Mouse (Mus musculus) lung, embryonic 14.5 days (tissue): ENCODE measurements around the gene Gm42791. TPM values are rescaled to one million over a fixed set of nuclear protein-coding genes. Genes with fewer than 3 reads are reported as not detected.

Experiments
- ATAC-seq: fragments of 200-750 bp; cut with Nextera tagmentation; 2 replicates; pipeline ENCODE4 v1.8.0; 2017; ENCODE audit warnings: mild to moderate bottlenecking, moderate TSS enrichment, moderate library complexity; ENCODE audit not compliant: insufficient read depth
- DNase-seq: peaks from one replicate; pipeline ENCODE4 v3.0.0-alpha.2; 2015
- H3K27ac ChIP-seq: fragments of 300-500 bp; sonication (generic); 2 replicates; pipeline ENCODE4 v1.5.1; 2014; ENCODE audit warnings: low read depth, mild to moderate bottlenecking, moderate library complexity
- H3K27me3 ChIP-seq: fragments of 300-500 bp; sonication (generic); 2 replicates; pipeline ENCODE4 v1.6.1; 2014; ENCODE audit warnings: low read length, control low read depth; ENCODE audit not compliant: insufficient read depth
- H3K36me3 ChIP-seq: fragments of 300-500 bp; sonication (generic); 2 replicates; pipeline ENCODE4 v1.6.1; 2014; ENCODE audit warnings: control low read depth; ENCODE audit not compliant: insufficient read depth
- H3K4me1 ChIP-seq: fragments of 300-500 bp; sonication (generic); 2 replicates; pipeline ENCODE4 v1.6.1; 2014; ENCODE audit warnings: antibody characterized with exemption, control low read depth; ENCODE audit not compliant: insufficient read depth
- H3K4me2 ChIP-seq: fragments of 300-500 bp; sonication (generic); 2 replicates; pipeline ENCODE4 v1.6.1; 2014; ENCODE audit warnings: mild to moderate bottlenecking
- H3K4me3 ChIP-seq: fragments of 300-500 bp; sonication (generic); 2 replicates; pipeline ENCODE4 v1.5.1; 2014; ENCODE audit warnings: low read depth, low read length
- H3K9ac ChIP-seq: fragments of 300-500 bp; sonication (generic); 2 replicates; pipeline ENCODE4 v1.6.1; 2014
- H3K9me3 ChIP-seq: fragments of 300-500 bp; sonication (generic); 2 replicates; pipeline ENCODE4 v1.6.1; 2016; ENCODE audit warnings: low read depth, low read length, control low read depth
- CTCF ChIP-seq: IDR thresholded peaks from 2 replicates; pipeline ENCODE4 v1.5.1; 2016; ENCODE audit warnings: antibody characterized with exemption, low read depth
- WGBS: fragments of 180-500 bp; shearing (Covaris S2); extraction: QIAGEN DNeasy Blood & Tissue Kit; methylation state at CpG from one replicate; pipeline ENCODE4 v1.1.7; 2014; 5-methylcytosine and 5-hydroxymethylcytosine counted together
- polyA plus RNA-seq: library from polyadenylated mRNA; unstranded; fragments of >200 nt; fragmentation: Nextera tagmentation; extraction: Ambion mirVana; gene quantifications from 2 replicates; pipeline ENCODE4 v1.2.1, GENCODE M21; 2014

Gm42791 gene
- polyA plus RNA-seq, 1 experiment from 2014 or later = 0.58 TPM

GRCm38 (mm10) chr5:148969648-148970047 lies 25.3 kb downstream of the Gm42791 start:
- ATAC-seq (peak; percentile 29; the same call in 1 of the 2 replicates), DNase-seq (peak; percentile 75)
- Histone ChIP-seq H3K4me3 (no peak overlapping the region), H3K4me1 (peaks cover 38% of the 10 kb centered on the region), H3K36me3 (no peaks in the 10 kb centered on the region), H3K9me3 (no peaks in the 10 kb centered on the region), H3K4me2 (no peak overlapping the region), H3K27me3 (no peaks in the 10 kb centered on the region), H3K9ac (no peak overlapping the region), H3K27ac (peak overlapping the region; percentile 64; the same call in 1 of the 2 replicates)
- no peak for TF ChIP-seq CTCF
- WGBS = 35% methylated on average over 9 of the region's 9 CpGs

GRCm38 (mm10) chr5:148968958-148969576 lies 25.9 kb downstream of the Gm42791 start:
- no peaks in the 10 kb centered on the region for H3K9me3 ChIP-seq
- H3K9ac ChIP-seq = no peak overlapping the region
- no peak for ATAC-seq
- no peak for DNase-seq
- H3K4me2 ChIP-seq = no peak overlapping the region
- no peak overlapping the region for H3K4me3 ChIP-seq
- no peak for TF ChIP-seq CTCF
- H3K36me3 ChIP-seq = no peaks in the 10 kb centered on the region
- peaks cover 38% of the 10 kb centered on the region for H3K4me1 ChIP-seq
- WGBS = 40% methylated on average over 7 of the region's 7 CpGs
- peak overlapping the region; percentile 64 for H3K27ac ChIP-seq
- no peaks in the 10 kb centered on the region for H3K27me3 ChIP-seq

GRCm38 (mm10) chr5:148968179-148968578 lies 26.8 kb downstream of the Gm42791 start:
- TF ChIP-seq CTCF = no peak

GRCm38 (mm10) chr5:148966395-148966794 lies 28.6 kb downstream of the Gm42791 start:
- H3K9ac ChIP-seq = no peak overlapping the region
- peaks cover 33% of the 10 kb centered on the region for H3K4me1 ChIP-seq

More at GRCm38 (mm10) chr5:148968179-148968578, 26.8 kb downstream of the Gm42791 start:
- Histone ChIP-seq H3K36me3 (no peaks in the 10 kb centered on the region), H3K4me1 (peaks cover 38% of the 10 kb centered on the region), H3K27me3 (no peaks in the 10 kb centered on the region), H3K4me2 (no peak overlapping the region), H3K9ac (no peak overlapping the region), H3K9me3 (no peaks in the 10 kb centered on the region), H3K27ac (no peak overlapping the region), H3K4me3 (no peak overlapping the region)
- DNase-seq (no peak), ATAC-seq (no peak)
- 71% methylated on average over 5 of the region's 5 CpGs for WGBS

GRCm38 (mm10) chr5:148965691-148966333 lies 29.1 kb downstream of the Gm42791 start:
- peak; percentile 84 for ATAC-seq
- peak; percentile 85 for DNase-seq
- 7% methylated on average over 13 of the region's 13 CpGs for WGBS

More at GRCm38 (mm10) chr5:148966395-148966794, 28.6 kb downstream of the Gm42791 start:
- DNase-seq (no peak), ATAC-seq (no peak)
- H3K36me3 ChIP-seq = no peaks in the 10 kb centered on the region
- no peaks in the 10 kb centered on the region for H3K9me3 ChIP-seq
- no peak for TF ChIP-seq CTCF
- H3K27me3 ChIP-seq = no peaks in the 10 kb centered on the region
- 46% methylated on average over 6 of the region's 6 CpGs for WGBS
- peak overlapping the region; percentile 87 for H3K27ac ChIP-seq
- H3K4me3 ChIP-seq = no peak overlapping the region
- 0 out of 2 replicates have a peak overlapping the region, but pooled peaks have one; percentile 29 for H3K4me2 ChIP-seq

GRCm38 (mm10) chr5:148965089-148965591 lies 29.8 kb downstream of the Gm42791 start:
- Histone ChIP-seq H3K9me3 (no peaks in the 10 kb centered on the region), H3K27me3 (no peaks in the 10 kb centered on the region), H3K27ac (peak overlapping the region; percentile 87), H3K4me1 (peaks cover 33% of the 10 kb centered on the region), H3K4me3 (no peak overlapping the region), H3K4me2 (peak overlapping the region; percentile 29; the same call in 1 of the 2 replicates), H3K36me3 (no peaks in the 10 kb centered on the region), H3K9ac (no peak overlapping the region)
- DNase-seq = peak; percentile 55
- no peak for ATAC-seq
- WGBS = 37% methylated on average over 15 of the region's 15 CpGs
- TF ChIP-seq CTCF = no peak

More at GRCm38 (mm10) chr5:148965691-148966333, 29.1 kb downstream of the Gm42791 start:
- Histone ChIP-seq H3K9me3 (no peaks in the 10 kb centered on the region), H3K4me1 (peaks cover 33% of the 10 kb centered on the region), H3K36me3 (no peaks in the 10 kb centered on the region), H3K9ac (no peak overlapping the region), H3K27me3 (no peaks in the 10 kb centered on the region), H3K4me2 (peak overlapping the region; percentile 29), H3K4me3 (no peak overlapping the region), H3K27ac (peak overlapping the region; percentile 87)
- no peak for TF ChIP-seq CTCF

- Histone ChIP-seq H3K9ac (no peak overlapping the region), H3K27me3 (no peaks in the 10 kb centered on the region), H3K9me3 (no peaks in the 10 kb centered on the region), H3K36me3 (no peaks in the 10 kb centered on the region), H3K4me3 (no peak overlapping the region), H3K4me1 (peaks cover 29% of the 10 kb centered on the region), H3K4me2 (no peak overlapping the region), H3K27ac (no peak overlapping the region)
- DNase-seq = no peak
- ATAC-seq = no peak
- TF ChIP-seq CTCF = no peak
- 68% methylated on average over 1 of the region's 1 CpGs for WGBS
Observed at GRCm38 (mm10) chr5:148964251-148964650, 30.7 kb downstream of the Gm42791 start.
